Mouse (Mus musculus) intestine, postnatal 0 days (tissue): ENCODE data around the gene Rflna. TPM values are rescaled to one million over a fixed set of nuclear protein-coding genes. Genes with fewer than 3 reads are reported as not detected.
A peak's percentile ranks its signal among the peaks of the same experiment; 100 is the strongest.

Experiments used
- ATAC-seq: fragments of 200-750 bp; cut with Nextera tagmentation; 2 replicates; pipeline ENCODE4 v1.8.0; 2017; ENCODE audit warnings: mild to moderate bottlenecking, moderate TSS enrichment, moderate library complexity
- H3K27ac ChIP-seq: fragments of 300-500 bp; sonication (generic); 2 replicates; pipeline ENCODE4 v1.5.1; 2014; ENCODE audit warnings: mild to moderate bottlenecking, low read depth, low read length, moderate library complexity
- H3K27me3 ChIP-seq: fragments of 300-500 bp; sonication (generic); replicated peaks from 2 replicates; pipeline ENCODE4 v1.6.1; 2014; ENCODE audit warnings: low read length, mixed read lengths; ENCODE audit not compliant: control insufficient read depth, insufficient read depth
- H3K36me3 ChIP-seq: fragments of 300-500 bp; sonication (generic); 2 replicates; pipeline ENCODE4 v1.6.1; 2014; ENCODE audit warnings: mild to moderate bottlenecking, moderate library complexity; ENCODE audit not compliant: control insufficient read depth, insufficient read depth
- H3K4me1 ChIP-seq: fragments of 300-500 bp; sonication (generic); replicated peaks from 2 replicates; pipeline ENCODE4 v1.6.1; 2014; ENCODE audit warnings: antibody characterized with exemption, low read length, mixed read lengths; ENCODE audit not compliant: control insufficient read depth, insufficient read depth
- H3K4me2 ChIP-seq: fragments of 300-500 bp; sonication (generic); replicated peaks from 2 replicates; pipeline ENCODE4 v1.6.1; 2014; ENCODE audit warnings: low read depth, mild to moderate bottlenecking, moderate library complexity
- H3K4me3 ChIP-seq: fragments of 300-500 bp; sonication (generic); 2 replicates; pipeline ENCODE4 v1.5.1; 2014; ENCODE audit warnings: low read depth, low read length
- H3K9ac ChIP-seq: fragments of 300-500 bp; sonication (generic); 2 replicates; pipeline ENCODE4 v1.6.1; 2014; ENCODE audit warnings: mild to moderate bottlenecking, low read depth, low read length
- H3K9me3 ChIP-seq: fragments of 300-500 bp; sonication (generic); 2 replicates; pipeline ENCODE4 v1.6.1; 2016; ENCODE audit warnings: mixed run types; ENCODE audit not compliant: control insufficient read depth
- CTCF ChIP-seq: sonication (generic); IDR thresholded peaks from 2 replicates; pipeline ENCODE4 v1.5.1; 2016; ENCODE audit warnings: low read depth, mild to moderate bottlenecking, control low read depth, antibody characterized with exemption, moderate library complexity
- WGBS: fragments of 180-500 bp; shearing (Covaris S2); extraction: QIAGEN DNeasy Blood & Tissue Kit; methylation state at CpG from one replicate; pipeline ENCODE4 v1.1.7; 2014; 5-methylcytosine and 5-hydroxymethylcytosine counted together
- polyA plus RNA-seq: library from polyadenylated mRNA; unstranded; fragments of >200 nt; fragmentation: Nextera tagmentation; extraction: Ambion mirVana; gene quantifications from 2 replicates; pipeline ENCODE4 v1.2.1, GENCODE M21; 2015

The Rflna gene
- polyA plus RNA-seq, 1 experiment from 2014 or later: 1.7 TPM

DNA sequence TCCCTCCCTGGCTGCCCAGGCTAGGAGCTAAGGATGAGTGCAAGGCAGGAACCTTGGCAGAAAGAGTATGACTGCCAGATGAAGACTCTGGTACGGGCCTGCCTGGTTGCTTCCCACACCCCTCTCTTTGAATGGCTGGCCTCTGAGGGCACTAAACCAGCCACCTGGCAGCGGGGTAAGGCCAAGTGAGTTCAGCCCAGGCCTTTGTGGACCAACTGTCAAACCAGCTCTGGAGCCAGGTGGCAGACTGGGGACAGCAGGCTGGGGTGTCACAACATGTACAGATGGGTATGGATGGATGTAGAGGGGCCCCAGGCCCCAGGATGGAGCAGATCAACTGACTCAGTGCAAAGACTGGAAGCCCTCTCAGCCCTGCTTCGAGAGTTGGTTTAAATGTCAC is 12.0 kb downstream of the Rflna start:
- no peak for ATAC-seq
- H3K36me3 ChIP-seq: peaks cover 57% of the 10 kb centered on the region
- H3K4me1 ChIP-seq: no peaks in the 10 kb centered on the region
- no peak for TF ChIP-seq CTCF
- WGBS: 80% methylated on average over 3 of the region's 3 CpGs
- H3K4me2 ChIP-seq: no peak overlapping the region
- no peaks in the 10 kb centered on the region for H3K27me3 ChIP-seq
- H3K4me3 ChIP-seq: no peak overlapping the region
- H3K9ac ChIP-seq: no peak overlapping the region
- H3K27ac ChIP-seq: no peak overlapping the region
- H3K9me3 ChIP-seq: no peaks in the 10 kb centered on the region

GRCm38 (mm10) chr5:125015576-125015975 is 12.6 kb downstream of the Rflna start:
- no peaks in the 10 kb centered on the region for H3K4me1 ChIP-seq
- H3K4me3 ChIP-seq: no peak overlapping the region
- H3K9me3 ChIP-seq: no peaks in the 10 kb centered on the region
- no peak overlapping the region for H3K4me2 ChIP-seq
- no peak overlapping the region for H3K27ac ChIP-seq
- TF ChIP-seq CTCF: no peak
- 82% methylated on average over 9 of the region's 9 CpGs for WGBS
- H3K9ac ChIP-seq: no peak overlapping the region
- H3K27me3 ChIP-seq: no peaks in the 10 kb centered on the region
- H3K36me3 ChIP-seq: peaks cover 62% of the 10 kb centered on the region
- no peak for ATAC-seq

GRCm38 (mm10) chr5:125016421-125017242 is 13.6 kb downstream of the Rflna start:
- no peaks in the 10 kb centered on the region for H3K4me1 ChIP-seq
- peak; percentile 58 for TF ChIP-seq CTCF
- no peaks in the 10 kb centered on the region for H3K9me3 ChIP-seq
- 82% methylated on average over 17 of the region's 17 CpGs for WGBS
- ATAC-seq: no peak
- no peak overlapping the region for H3K4me3 ChIP-seq
- no peaks in the 10 kb centered on the region for H3K27me3 ChIP-seq
- H3K9ac ChIP-seq: no peak overlapping the region
- H3K27ac ChIP-seq: no peak overlapping the region
- no peak overlapping the region for H3K4me2 ChIP-seq
- H3K36me3 ChIP-seq: peaks cover 65% of the 10 kb centered on the region

- Histone ChIP-seq H3K4me1 (no peaks in the 10 kb centered on the region), H3K36me3 (peaks cover 71% of the 10 kb centered on the region), H3K9ac (no peak overlapping the region), H3K4me2 (no peak overlapping the region), H3K9me3 (no peaks in the 10 kb centered on the region), H3K4me3 (no peak overlapping the region), H3K27ac (no peak overlapping the region), H3K27me3 (no peaks in the 10 kb centered on the region)
- WGBS: 78% methylated on average over 15 of the region's 15 CpGs
- TF ChIP-seq CTCF: no peak
- no peak for ATAC-seq
These were observed 14.3 kb downstream of the Rflna start for GRCm38 (mm10) chr5:125017332-125017731.

DNA sequence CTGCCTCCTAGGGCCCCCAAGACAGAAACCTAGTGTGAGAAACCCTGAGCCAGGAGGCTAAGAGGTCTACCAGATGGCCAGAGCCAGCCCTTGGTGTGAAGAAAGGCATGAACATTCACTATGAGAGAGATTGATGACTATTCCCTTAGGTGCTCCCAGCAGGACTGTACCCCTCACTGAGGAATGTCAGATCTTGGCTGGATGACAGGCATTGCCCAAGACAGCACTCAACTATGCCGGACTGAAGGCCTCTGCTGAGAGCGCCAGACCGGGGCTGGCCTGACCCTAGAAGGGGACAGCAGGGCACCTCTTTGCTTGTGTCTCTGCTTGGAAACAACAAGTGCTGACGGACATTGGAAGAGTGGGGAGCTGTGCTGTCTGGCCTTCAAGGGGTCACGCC is 16.1 kb downstream of the Rflna start:
- TF ChIP-seq CTCF: no peak
- no peak overlapping the region for H3K4me3 ChIP-seq
- H3K9me3 ChIP-seq: no peaks in the 10 kb centered on the region
- 84% methylated on average over 5 of the region's 5 CpGs for WGBS
- no peaks in the 10 kb centered on the region for H3K27me3 ChIP-seq
- no peak for ATAC-seq
- no peak overlapping the region for H3K4me2 ChIP-seq
- H3K9ac ChIP-seq: no peak overlapping the region
- no peaks in the 10 kb centered on the region for H3K4me1 ChIP-seq
- H3K27ac ChIP-seq: no peak overlapping the region
- peaks cover 87% of the 10 kb centered on the region for H3K36me3 ChIP-seq

DNA sequence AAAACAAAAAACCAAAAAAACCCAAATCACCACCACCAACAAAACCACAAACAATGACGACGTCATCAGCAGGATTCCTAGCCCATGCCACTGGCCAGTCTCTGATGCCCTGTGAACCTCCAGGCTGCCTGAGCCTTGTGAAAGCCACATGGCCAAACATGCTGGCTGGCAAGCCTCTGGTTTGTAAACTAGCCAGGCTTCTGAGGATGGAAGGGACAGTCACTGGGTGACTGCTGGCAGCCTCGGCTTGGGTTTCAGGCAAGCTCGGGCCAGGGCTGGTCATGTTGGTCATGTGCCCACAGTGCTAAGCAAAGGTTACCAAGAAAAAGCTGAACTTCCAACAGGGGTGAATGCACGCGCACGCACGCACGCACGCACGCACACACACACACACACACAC is 18.3 kb downstream of the Rflna start:
- 80% methylated on average over 11 of the region's 11 CpGs for WGBS
- Histone ChIP-seq H3K9me3 (no peaks in the 10 kb centered on the region), H3K36me3 (peaks cover 89% of the 10 kb centered on the region), H3K9ac (no peak overlapping the region), H3K4me3 (no peak overlapping the region), H3K4me1 (no peaks in the 10 kb centered on the region), H3K27me3 (no peaks in the 10 kb centered on the region), H3K4me2 (no peak overlapping the region), H3K27ac (no peak overlapping the region)
- no peak for ATAC-seq
- TF ChIP-seq CTCF: no peak
